Comparison of ENCODE assay signal across 9 mouse cellular contexts in genomic region chr7:19088813-19089212, GRCm38 (mm10). TPM values are rescaled to one million over a fixed set of nuclear protein-coding genes. Genes with fewer than 3 reads are reported as not detected.
DNase-seq lines count a peak whose midpoint lies in the region; ATAC-seq and TF ChIP-seq lines count a peak whose summit lies in the region.
"Had no signal": no experiment of that assay in that cellular context is flagged by ENCODE, and none has a peak within 500 bp of the region (broad histone marks: within the 10 kb centered on the region; RNA-seq: fewer than 3 reads in every experiment).

No protein-coding gene starts in this region.

- H3K36me3 ChIP-seq in hindbrain, embryonic 11.5 days (ENCODE audit: control insufficient read depth, insufficient read depth, low read length) = no peaks in the 10 kb centered on the region
- H3K36me3 ChIP-seq in hindbrain, embryonic 13.5 days = peaks cover 65% of the 10 kb centered on the region
- H3K36me3 ChIP-seq in embryonic facial prominence, embryonic 14.5 days (ENCODE audit: control insufficient read depth, insufficient read depth, low read length) = peaks cover 40% of the 10 kb centered on the region
- H3K36me3 ChIP-seq in limb, embryonic 10.5 days = peaks cover 62% of the 10 kb centered on the region

- peaks cover 7% of the 10 kb centered on the region; the same call in 1 of the 2 replicates for H3K27me3 ChIP-seq in hindbrain, embryonic 11.5 days (ENCODE audit: control insufficient read depth, insufficient read depth, low read length)
- H3K27me3 ChIP-seq in hindbrain, embryonic 13.5 days = peaks cover 42% of the 10 kb centered on the region
- no peaks in the 10 kb centered on the region for H3K27me3 ChIP-seq in embryonic facial prominence, embryonic 14.5 days (replicated peaks; ENCODE audit: control insufficient read depth, insufficient read depth, low read length)
- H3K27me3 ChIP-seq in limb, embryonic 10.5 days (ENCODE audit: low read depth, poor library complexity, severe bottlenecking) = peaks cover 24% of the 10 kb centered on the region
- H3K27me3 ChIP-seq: embryonic facial prominence, embryonic 15.5 days had no signal

- H3K4me2 ChIP-seq in hindbrain, embryonic 11.5 days (replicated peaks; ENCODE audit: low read depth, low read length) = no peak overlapping the region
- no peak overlapping the region for H3K4me2 ChIP-seq in hindbrain, embryonic 13.5 days
- H3K4me2 ChIP-seq in embryonic facial prominence, embryonic 14.5 days (ENCODE audit: low read depth, low read length) = no peak overlapping the region
- H3K4me2 ChIP-seq: embryonic facial prominence, embryonic 15.5 days had no signal

- DNase-seq in hindbrain, embryonic 11.5 days (ENCODE audit: low spot score) = peak; percentile 85
- peak; percentile 88 for DNase-seq in B cell, adult 2 months
- peak; percentile 80 for DNase-seq in NIH3T3 (ENCODE audit: low read depth)
- DNase-seq in embryonic facial prominence, embryonic 14.5 days (ENCODE audit: low spot score) = peak; percentile 72
- peak; percentile 79 for DNase-seq in limb, embryonic 10.5 days (ENCODE audit: low spot score)
- no peak for DNase-seq in frontal cortex, postnatal 14 days (ENCODE audit: low spot score in 2 of 2)

- ATAC-seq in hindbrain, embryonic 11.5 days (ENCODE audit: low FRiP score) = no peak
- no peak for ATAC-seq in hindbrain, embryonic 13.5 days (ENCODE audit: low FRiP score)
- ATAC-seq in embryonic facial prominence, embryonic 14.5 days (ENCODE audit: low read depth) = no peak

- H3K27ac ChIP-seq in hindbrain, embryonic 11.5 days (ENCODE audit: low read depth, low read length) = no peak overlapping the region
- no peak overlapping the region for H3K27ac ChIP-seq in hindbrain, embryonic 13.5 days
- H3K27ac ChIP-seq in embryonic facial prominence, embryonic 14.5 days (replicated peaks; ENCODE audit: low read depth, low read length) = no peak overlapping the region
- H3K27ac ChIP-seq in limb, embryonic 10.5 days = no peak overlapping the region
- H3K27ac ChIP-seq in olfactory bulb, adult 2 months (ENCODE audit: insufficient read depth, low read depth, low read length) = no peak overlapping the region
- H3K27ac ChIP-seq: embryonic facial prominence, embryonic 15.5 days had no signal

- H3K9me3 ChIP-seq in hindbrain, embryonic 11.5 days (ENCODE audit: control insufficient read depth, low read length) = no peaks in the 10 kb centered on the region
- no peaks in the 10 kb centered on the region for H3K9me3 ChIP-seq in hindbrain, embryonic 13.5 days
- H3K9me3 ChIP-seq in embryonic facial prominence, embryonic 14.5 days (ENCODE audit: control insufficient read depth, low read length) = no peaks in the 10 kb centered on the region
- H3K9me3 ChIP-seq in limb, embryonic 10.5 days (replicated peaks) = no peaks in the 10 kb centered on the region
- H3K9me3 ChIP-seq: embryonic facial prominence, embryonic 15.5 days had no signal

- 49% methylated on average over 10 of the region's 10 CpGs for whole genome bisulfite sequencing in hindbrain, embryonic 11.5 days
- 44% methylated on average over 10 of the region's 10 CpGs for WGBS in hindbrain, embryonic 13.5 days
- 40% methylated on average over 10 of the region's 10 CpGs for WGBS in embryonic facial prominence, embryonic 14.5 days
- WGBS in limb, embryonic 10.5 days = 40% methylated on average over 10 of the region's 10 CpGs
- 45% methylated on average over 10 of the region's 10 CpGs for WGBS in olfactory bulb, adult 2 months

- H3K4me1 ChIP-seq in hindbrain, embryonic 11.5 days (replicated peaks; ENCODE audit: control insufficient read depth, insufficient read depth, low read length) = peaks cover 9% of the 10 kb centered on the region; the same call in 1 of the 2 replicates
- H3K4me1 ChIP-seq in hindbrain, embryonic 13.5 days (replicated peaks) = peaks cover 45% of the 10 kb centered on the region
- peaks cover 15% of the 10 kb centered on the region for H3K4me1 ChIP-seq in embryonic facial prominence, embryonic 14.5 days (ENCODE audit: control insufficient read depth, insufficient read depth, low read length)
- peaks cover 51% of the 10 kb centered on the region for H3K4me1 ChIP-seq in limb, embryonic 10.5 days
- H3K4me1 ChIP-seq in olfactory bulb, adult 2 months (ENCODE audit: control insufficient read depth, insufficient read depth, low read length) = peaks cover 30% of the 10 kb centered on the region

- TF ChIP-seq POLR2A in olfactory bulb, adult 2 months (IDR thresholded peaks at IDR 0.05; ENCODE audit: insufficient read depth, low read depth, low read length) = no peak

- TF ChIP-seq CTCF in olfactory bulb, adult 2 months (IDR thresholded peaks at IDR 0.05; ENCODE audit: insufficient read depth, low read depth, low read length) = peak; percentile 71

- H3K4me3 ChIP-seq in hindbrain, embryonic 11.5 days (ENCODE audit: low read depth, low read length) = no peak overlapping the region
- H3K4me3 ChIP-seq in hindbrain, embryonic 13.5 days = no peak overlapping the region
- no peak overlapping the region for H3K4me3 ChIP-seq in embryonic facial prominence, embryonic 14.5 days (ENCODE audit: low read depth, low read length)
- H3K4me3 ChIP-seq in limb, embryonic 10.5 days = no peak overlapping the region
- no peak overlapping the region for H3K4me3 ChIP-seq in olfactory bulb, adult 2 months (ENCODE audit: insufficient read depth, low read depth, low read length)
- H3K4me3 ChIP-seq: embryonic facial prominence, embryonic 15.5 days had no signal

- no peak overlapping the region for H3K9ac ChIP-seq in hindbrain, embryonic 11.5 days (ENCODE audit: low read depth, low read length)
- no peak overlapping the region for H3K9ac ChIP-seq in hindbrain, embryonic 13.5 days
- no peak overlapping the region for H3K9ac ChIP-seq in embryonic facial prominence, embryonic 14.5 days (ENCODE audit: low read depth, low read length)
- H3K9ac ChIP-seq: embryonic facial prominence, embryonic 15.5 days had no signal

RNA-seq across cellular contexts. Expression of gene Dmpk, which starts 5.2 kb away (rescaled TPM):
- polyA plus RNA-seq in hindbrain, embryonic 11.5 days (2014; fragmentation: Nextera tagmentation; extraction: Ambion mirVana) = 10.3 and 12.2 TPM in 2 replicates
- 9.4 and 11.6 TPM in 2 replicates for polyA plus RNA-seq in hindbrain, embryonic 13.5 days (2015; fragmentation: Nextera tagmentation; extraction: Ambion mirVana)
- polyA plus RNA-seq in embryonic facial prominence, embryonic 14.5 days (2014; fragmentation: Nextera tagmentation; extraction: Ambion mirVana) = 43.3 and 58.2 TPM in 2 replicates
- polyA plus RNA-seq in limb, embryonic 10.5 days (2016; fragmentation: Nextera tagmentation; extraction: Ambion mirVana) = 7.2 and 8.7 TPM in 2 replicates
- polyA plus RNA-seq in olfactory bulb, adult 2 months (2012; ENCODE audit: insufficient read depth, insufficient read length, low replicate concordance, missing spikeins) = not detected in 2 replicates

RNA-seq across cellular contexts. Expression of gene Six5, which starts 5.6 kb away (rescaled TPM):
- 6.2 and 7.2 TPM in 2 replicates for polyA plus RNA-seq in hindbrain, embryonic 11.5 days (2014; fragmentation: Nextera tagmentation; extraction: Ambion mirVana)
- polyA plus RNA-seq in hindbrain, embryonic 13.5 days (2015; fragmentation: Nextera tagmentation; extraction: Ambion mirVana) = 2.4 and 2.8 TPM in 2 replicates
- 13.4 and 16.3 TPM in 2 replicates for polyA plus RNA-seq in embryonic facial prominence, embryonic 14.5 days (2014; fragmentation: Nextera tagmentation; extraction: Ambion mirVana)
- polyA plus RNA-seq in limb, embryonic 10.5 days (2016; fragmentation: Nextera tagmentation; extraction: Ambion mirVana) = 5.7 and 7.5 TPM in 2 replicates
- polyA plus RNA-seq in olfactory bulb, adult 2 months (2012; ENCODE audit: insufficient read depth, insufficient read length, low replicate concordance, missing spikeins) = not detected in 2 replicates

RNA-seq across cellular contexts. Expression of gene Dmwd, which starts 12.8 kb away (rescaled TPM):
- polyA plus RNA-seq in hindbrain, embryonic 11.5 days (2014; fragmentation: Nextera tagmentation; extraction: Ambion mirVana) = 18.3 and 20.2 TPM in 2 replicates
- polyA plus RNA-seq in hindbrain, embryonic 13.5 days (2015; fragmentation: Nextera tagmentation; extraction: Ambion mirVana) = 25.4 and 25.6 TPM in 2 replicates
- 20.2 and 22.6 TPM in 2 replicates for polyA plus RNA-seq in embryonic facial prominence, embryonic 14.5 days (2014; fragmentation: Nextera tagmentation; extraction: Ambion mirVana)
- 20.0 and 21.4 TPM in 2 replicates for polyA plus RNA-seq in limb, embryonic 10.5 days (2016; fragmentation: Nextera tagmentation; extraction: Ambion mirVana)
- polyA plus RNA-seq in olfactory bulb, adult 2 months (2012; ENCODE audit: insufficient read depth, insufficient read length, low replicate concordance, missing spikeins) = not detected in 2 replicates

RNA-seq across cellular contexts. Expression of gene Gm4969, which starts 29.4 kb away (rescaled TPM):
- 1.0 and 1.4 TPM in 2 replicates for polyA plus RNA-seq in hindbrain, embryonic 11.5 days (2014; fragmentation: Nextera tagmentation; extraction: Ambion mirVana)
- 2.2 and 3.6 TPM in 2 replicates for polyA plus RNA-seq in hindbrain, embryonic 13.5 days (2015; fragmentation: Nextera tagmentation; extraction: Ambion mirVana)
- 1.7 and 2.6 TPM in 2 replicates for polyA plus RNA-seq in embryonic facial prominence, embryonic 14.5 days (2014; fragmentation: Nextera tagmentation; extraction: Ambion mirVana)
- polyA plus RNA-seq in limb, embryonic 10.5 days (2016; fragmentation: Nextera tagmentation; extraction: Ambion mirVana) = 1.1 and 2.2 TPM in 2 replicates
- polyA plus RNA-seq in olfactory bulb, adult 2 months (2012; ENCODE audit: insufficient read depth, insufficient read length, low replicate concordance, missing spikeins) = not detected in 2 replicates

RNA-seq across cellular contexts. Expression of gene Fbxo46, which starts 30.8 kb away (rescaled TPM):
- 8.7 and 8.8 TPM in 2 replicates for polyA plus RNA-seq in hindbrain, embryonic 11.5 days (2014; fragmentation: Nextera tagmentation; extraction: Ambion mirVana)
- 18.9 and 20.2 TPM in 2 replicates for polyA plus RNA-seq in hindbrain, embryonic 13.5 days (2015; fragmentation: Nextera tagmentation; extraction: Ambion mirVana)
- 9.1 and 9.2 TPM in 2 replicates for polyA plus RNA-seq in embryonic facial prominence, embryonic 14.5 days (2014; fragmentation: Nextera tagmentation; extraction: Ambion mirVana)
- 15.2 and 19.6 TPM in 2 replicates for polyA plus RNA-seq in limb, embryonic 10.5 days (2016; fragmentation: Nextera tagmentation; extraction: Ambion mirVana)
- polyA plus RNA-seq in olfactory bulb, adult 2 months (2012; ENCODE audit: insufficient read depth, insufficient read length, low replicate concordance, missing spikeins) = not detected in 2 replicates

Comparison
In these comparisons a context has a peak if more than half of its experiments do, and no peak if none do; other contexts are left out.
1. DNase-seq: peak in hindbrain, embryonic 11.5 days (single experiment), B cell, adult 2 months (2 of 2), NIH3T3 (single experiment), embryonic facial prominence, embryonic 14.5 days (single experiment) and limb, embryonic 10.5 days (single experiment); none in frontal cortex, postnatal 14 days (0 of 2).
2. RNA of gene Dmwd, which starts 12.8 kb away (polyA plus RNA-seq): 25.4 to 25.6 TPM in hindbrain, embryonic 13.5 days, 18.3 to 20.2 TPM in hindbrain, embryonic 11.5 days, 20.2 to 22.6 TPM in embryonic facial prominence, embryonic 14.5 days and 20.0 to 21.4 TPM in limb, embryonic 10.5 days; not detected in olfactory bulb, adult 2 months; every median in the first group is over 10 times any median in the second.